Mouse (Mus musculus): ENCODE data around the gene Gm3839. TPM values are rescaled to one million over a fixed set of nuclear protein-coding genes. Genes with fewer than 3 reads are reported as not detected.
"Not testable (repeated sequence)": the region's sequence is repeated elsewhere in the genome, so short reads cannot be mapped to it uniquely, and the experiment has no call there.

The Gm3839 gene
- polyA plus RNA-seq (2015; fragmentation: Nextera tagmentation; extraction: Ambion mirVana): 0.97 and 1.5 TPM in 2 replicates

- not testable (repeated sequence) for H3K9ac ChIP-seq (ENCODE audit: low read depth, low read length)
These were observed at the start of gene Gm3839 for GRCm38 (mm10) chr14:11356626-11357025. Gm3839 (minus strand) TSS chr14:11356726.

GRCm38 (mm10) chr14:11405661-11406060, 49.1 kb upstream of the Gm3839 start:
- H3K4me2 ChIP-seq (ENCODE audit: low read length): no peak overlapping the region
- ATAC-seq: no peak
- no peak overlapping the region for H3K4me3 ChIP-seq (ENCODE audit: low read depth, low read length)
- no peaks in the 10 kb centered on the region for H3K4me1 ChIP-seq (ENCODE audit: control insufficient read depth, insufficient read depth, low read length)
- H3K36me3 ChIP-seq (ENCODE audit: control insufficient read depth, insufficient read depth, low read length): no peaks in the 10 kb centered on the region
- no peak overlapping the region for H3K9ac ChIP-seq (ENCODE audit: low read depth, low read length)
- no peak overlapping the region for H3K27ac ChIP-seq (ENCODE audit: low read length)
- WGBS: 78% methylated on average over 9 of the region's 9 CpGs
- H3K27me3 ChIP-seq (ENCODE audit: control insufficient read depth, insufficient read depth, low read depth, low read length): no peaks in the 10 kb centered on the region
- no peaks in the 10 kb centered on the region for H3K9me3 ChIP-seq (replicated peaks; ENCODE audit: control insufficient read depth, low read length, poor library complexity, severe bottlenecking)

More at GRCm38 (mm10) chr14:11356626-11357025, at the start of gene Gm3839:
- not testable (repeated sequence) for H3K4me2 ChIP-seq (ENCODE audit: low read length); ATAC-seq; H3K4me1 ChIP-seq (ENCODE audit: control insufficient read depth, insufficient read depth, low read length); H3K4me3 ChIP-seq (ENCODE audit: low read depth, low read length); H3K27me3 ChIP-seq (ENCODE audit: control insufficient read depth, insufficient read depth, low read depth, low read length); H3K9me3 ChIP-seq (replicated peaks; ENCODE audit: control insufficient read depth, low read length, poor library complexity, severe bottlenecking); H3K27ac ChIP-seq (ENCODE audit: low read length); H3K36me3 ChIP-seq (ENCODE audit: control insufficient read depth, insufficient read depth, low read length)

GRCm38 (mm10) chr14:11377846-11378245, 21.3 kb upstream of the Gm3839 start:
- H3K36me3 ChIP-seq (ENCODE audit: control insufficient read depth, insufficient read depth, low read length): no peaks in the 10 kb centered on the region
- no peak overlapping the region for H3K9ac ChIP-seq (ENCODE audit: low read depth, low read length)
- no peaks in the 10 kb centered on the region for H3K4me1 ChIP-seq (ENCODE audit: control insufficient read depth, insufficient read depth, low read length)
- 93% methylated on average over 3 of the region's 3 CpGs for WGBS
- H3K27ac ChIP-seq (ENCODE audit: low read length): no peak overlapping the region
- H3K27me3 ChIP-seq (ENCODE audit: control insufficient read depth, insufficient read depth, low read depth, low read length): no peaks in the 10 kb centered on the region
- H3K4me2 ChIP-seq (ENCODE audit: low read length): no peak overlapping the region
- H3K9me3 ChIP-seq (replicated peaks; ENCODE audit: control insufficient read depth, low read length, poor library complexity, severe bottlenecking): no peaks in the 10 kb centered on the region
- H3K4me3 ChIP-seq (ENCODE audit: low read depth, low read length): no peak overlapping the region
- ATAC-seq: no peak

- H3K27ac ChIP-seq (ENCODE audit: low read length): no peak overlapping the region
- H3K9me3 ChIP-seq (replicated peaks; ENCODE audit: control insufficient read depth, low read length, poor library complexity, severe bottlenecking): no peaks in the 10 kb centered on the region
- H3K36me3 ChIP-seq (ENCODE audit: control insufficient read depth, insufficient read depth, low read length): no peaks in the 10 kb centered on the region
- H3K4me1 ChIP-seq (ENCODE audit: control insufficient read depth, insufficient read depth, low read length): no peaks in the 10 kb centered on the region
- no peak overlapping the region for H3K4me2 ChIP-seq (ENCODE audit: low read length)
- no peak for ATAC-seq
- no peak overlapping the region for H3K9ac ChIP-seq (ENCODE audit: low read depth, low read length)
- H3K4me3 ChIP-seq (ENCODE audit: low read depth, low read length): no peak overlapping the region
- no peaks in the 10 kb centered on the region for H3K27me3 ChIP-seq (ENCODE audit: control insufficient read depth, insufficient read depth, low read depth, low read length)
- whole genome bisulfite sequencing: 83% methylated on average over 5 of the region's 5 CpGs
These were observed 18.7 kb upstream of the Gm3839 start for GRCm38 (mm10) chr14:11375225-11375624.

GRCm38 (mm10) chr14:11346086-11346485, 10.4 kb downstream of the Gm3839 start:
- Histone ChIP-seq H3K4me3 (ENCODE audit: low read depth, low read length) (no peak overlapping the region), H3K4me1 (ENCODE audit: control insufficient read depth, insufficient read depth, low read length) (no peaks in the 10 kb centered on the region), H3K27ac (ENCODE audit: low read length) (no peak overlapping the region), H3K27me3 (ENCODE audit: control insufficient read depth, insufficient read depth, low read depth, low read length) (no peaks in the 10 kb centered on the region), H3K9me3 (replicated peaks; ENCODE audit: control insufficient read depth, low read length, poor library complexity, severe bottlenecking) (0 out of 2 replicates have a peak, but pooled peaks cover 8% of the 10 kb centered on the region), H3K4me2 (ENCODE audit: low read length) (no peak overlapping the region), H3K36me3 (ENCODE audit: control insufficient read depth, insufficient read depth, low read length) (no peaks in the 10 kb centered on the region), H3K9ac (ENCODE audit: low read depth, low read length) (no peak overlapping the region)
- ATAC-seq: no peak
- whole genome bisulfite sequencing: 79% methylated on average over 3 of the region's 3 CpGs

- no peak for ATAC-seq
- no peak overlapping the region for H3K9ac ChIP-seq (ENCODE audit: low read depth, low read length)
- H3K4me2 ChIP-seq (ENCODE audit: low read length): no peak overlapping the region
- no peak overlapping the region for H3K27ac ChIP-seq (ENCODE audit: low read length)
- H3K27me3 ChIP-seq (ENCODE audit: control insufficient read depth, insufficient read depth, low read depth, low read length): no peaks in the 10 kb centered on the region
- WGBS: 54% methylated on average over 2 of the region's 2 CpGs
- H3K36me3 ChIP-seq (ENCODE audit: control insufficient read depth, insufficient read depth, low read length): no peaks in the 10 kb centered on the region
- peaks cover 6% of the 10 kb centered on the region; the same call in 1 of the 2 replicates for H3K9me3 ChIP-seq (replicated peaks; ENCODE audit: control insufficient read depth, low read length, poor library complexity, severe bottlenecking)
- H3K4me1 ChIP-seq (ENCODE audit: control insufficient read depth, insufficient read depth, low read length): no peaks in the 10 kb centered on the region
- no peak overlapping the region for H3K4me3 ChIP-seq (ENCODE audit: low read depth, low read length)
These were observed 26.5 kb downstream of the Gm3839 start for GRCm38 (mm10) chr14:11329993-11330392.

- Histone ChIP-seq H3K4me2 (ENCODE audit: low read length) (no peak overlapping the region), H3K4me1 (ENCODE audit: control insufficient read depth, insufficient read depth, low read length) (no peaks in the 10 kb centered on the region), H3K9ac (ENCODE audit: low read depth, low read length) (no peak overlapping the region), H3K4me3 (ENCODE audit: low read depth, low read length) (no peak overlapping the region), H3K27me3 (ENCODE audit: control insufficient read depth, insufficient read depth, low read depth, low read length) (no peaks in the 10 kb centered on the region), H3K9me3 (replicated peaks; ENCODE audit: control insufficient read depth, low read length, poor library complexity, severe bottlenecking) (no peaks in the 10 kb centered on the region), H3K36me3 (ENCODE audit: control insufficient read depth, insufficient read depth, low read length) (no peaks in the 10 kb centered on the region), H3K27ac (ENCODE audit: low read length) (no peak overlapping the region)
- no peak for ATAC-seq
- 33% methylated on average over 2 of the region's 2 CpGs for WGBS
These were observed 49.4 kb downstream of the Gm3839 start for GRCm38 (mm10) chr14:11307079-11307478.

GRCm38 (mm10) chr14:11287956-11288355, 68.6 kb downstream of the Gm3839 start:
- not testable (repeated sequence) for H3K4me2 ChIP-seq (ENCODE audit: low read length); H3K4me3 ChIP-seq (ENCODE audit: low read depth, low read length)
- 73% methylated on average over 3 of the region's 3 CpGs for WGBS

GRCm38 (mm10) chr14:11257161-11257705, 99.3 kb downstream of the Gm3839 start:
- Histone ChIP-seq H3K4me1 (ENCODE audit: control insufficient read depth, insufficient read depth, low read length) (no peaks in the 10 kb centered on the region), H3K27ac (ENCODE audit: low read length) (no peak overlapping the region), H3K4me2 (ENCODE audit: low read length) (no peak overlapping the region), H3K9ac (ENCODE audit: low read depth, low read length) (no peak overlapping the region), H3K27me3 (ENCODE audit: control insufficient read depth, insufficient read depth, low read depth, low read length) (no peaks in the 10 kb centered on the region), H3K36me3 (ENCODE audit: control insufficient read depth, insufficient read depth, low read length) (no peaks in the 10 kb centered on the region), H3K4me3 (ENCODE audit: low read depth, low read length) (no peak overlapping the region), H3K9me3 (replicated peaks; ENCODE audit: control insufficient read depth, low read length, poor library complexity, severe bottlenecking) (no peaks in the 10 kb centered on the region)
- no peak for ATAC-seq
- WGBS: 92% methylated on average over 4 of the region's 4 CpGs

More at GRCm38 (mm10) chr14:11287956-11288355, 68.6 kb downstream of the Gm3839 start:
- not testable (repeated sequence) for H3K9me3 ChIP-seq (replicated peaks; ENCODE audit: control insufficient read depth, low read length, poor library complexity, severe bottlenecking); H3K9ac ChIP-seq (ENCODE audit: low read depth, low read length); H3K27ac ChIP-seq (ENCODE audit: low read length); H3K27me3 ChIP-seq (ENCODE audit: control insufficient read depth, insufficient read depth, low read depth, low read length); H3K4me1 ChIP-seq (ENCODE audit: control insufficient read depth, insufficient read depth, low read length); H3K36me3 ChIP-seq (ENCODE audit: control insufficient read depth, insufficient read depth, low read length); ATAC-seq

Data from midbrain, embryonic 16.5 days (tissue).